Mouse (Mus musculus) megakaryocyte, embryonic 14.5 days (primary cell): ENCODE measurements at regions not wholly inside any gene's neighbourhood (a gene's known extent, or its start where the extent isn't known, plus 50 kb on each side); places are given as distances from the start of the nearest gene placed in this dataset.

Experiments used
- FLI1 ChIP-seq: IDR thresholded peaks from 2 replicates; pipeline ENCODE4 v1.6.1; 2012; ENCODE audit warnings: low read length, inconsistent platforms, mixed read lengths
- GATA1 ChIP-seq: IDR thresholded peaks from 3 replicates; pipeline ENCODE4 v1.6.1; 2012; ENCODE audit warnings: mixed read lengths, low read length, inconsistent platforms, borderline replicate concordance

DNA sequence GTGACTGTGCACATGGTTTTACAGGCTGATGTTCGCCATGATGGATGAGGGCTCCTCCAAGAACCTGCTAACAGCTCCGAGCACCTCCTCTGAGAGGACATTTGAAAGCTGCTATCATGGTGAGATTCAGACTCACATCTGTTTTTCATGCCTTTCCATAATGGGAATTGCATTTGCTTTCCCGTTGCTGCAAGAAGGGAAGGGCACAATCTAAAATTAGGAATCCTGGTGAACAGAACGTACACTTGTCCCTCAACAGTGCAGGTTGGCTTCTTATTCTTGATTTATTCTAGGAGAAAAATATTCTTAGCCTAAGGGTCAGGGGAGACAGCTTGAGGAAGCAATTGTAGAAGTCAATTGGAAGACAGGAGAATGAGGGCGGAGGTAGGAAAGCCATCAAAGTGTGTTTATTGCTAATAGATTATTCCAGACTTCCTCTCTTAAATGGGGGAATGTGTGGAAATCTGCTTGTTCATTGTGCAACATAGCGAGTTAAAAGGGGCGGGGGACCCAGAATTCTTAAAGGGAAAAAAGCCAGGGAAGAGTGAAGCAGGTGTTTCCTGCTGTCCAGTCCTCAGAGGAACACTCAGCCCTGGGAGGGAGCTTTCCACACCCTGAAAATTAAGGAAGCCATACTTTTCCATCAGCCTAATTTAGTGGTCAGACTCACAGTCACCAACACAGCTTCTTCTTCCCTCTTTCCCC, 253.5 kb upstream of the Tnp1 start:
- TF ChIP-seq GATA1: no peak
- TF ChIP-seq FLI1: no peak
